Mouse (Mus musculus): ENCODE measurements around the gene Golph3.

GRCm38 (mm10) chr15:12346916-12347315 is 25.7 kb downstream of the Golph3 start:
- no peak for TF ChIP-seq CTCF (IDR thresholded peaks at IDR 0.05; ENCODE audit: extremely low read depth, insufficient read depth, insufficient read length, insufficient replicate concordance)
- TF ChIP-seq POLR2A (IDR thresholded peaks at IDR 0.05; ENCODE audit: low read depth, low read length): no peak

All from spleen, adult 2 months (tissue).